Mouse (Mus musculus) liver, postnatal 0 days (tissue): ENCODE data around the gene AW146154. TPM values are rescaled to one million over a fixed set of nuclear protein-coding genes. Genes with fewer than 3 reads are reported as not detected.
"Not testable (repeated sequence)": the region's sequence is repeated elsewhere in the genome, so short reads cannot be mapped to it uniquely, and the experiment has no call there.

Experiments
- ATAC-seq: fragments of 200-750 bp; cut with Nextera tagmentation; 2 replicates; pipeline ENCODE4 v1.8.0; 2017; ENCODE audit warnings: mild to moderate bottlenecking, moderate library complexity
- DNase-seq: peaks from one replicate; pipeline ENCODE4 v3.0.0-alpha.2; 2016
- H3K27ac ChIP-seq: fragments of 300-500 bp; sonication (generic); 2 replicates; pipeline ENCODE4 v1.5.1; 2014; ENCODE audit warnings: antibody characterized with exemption, moderate library complexity, mild to moderate bottlenecking, low read depth
- H3K27me3 ChIP-seq: fragments of 300-500 bp; sonication (generic); 2 replicates; pipeline ENCODE4 v1.6.1; 2014; ENCODE audit warnings: low read length, control low read depth, mixed read lengths; ENCODE audit not compliant: insufficient read depth
- H3K36me3 ChIP-seq: fragments of 300-500 bp; sonication (generic); replicated peaks from 2 replicates; pipeline ENCODE4 v1.6.1; 2014; ENCODE audit warnings: mild to moderate bottlenecking, control low read depth, low read length, moderate library complexity, mixed read lengths; ENCODE audit not compliant: insufficient read depth
- H3K4me1 ChIP-seq: fragments of 300-500 bp; sonication (generic); 2 replicates; pipeline ENCODE4 v1.6.1; 2014; ENCODE audit warnings: antibody characterized with exemption, mild to moderate bottlenecking, control low read depth; ENCODE audit not compliant: insufficient read depth
- H3K4me2 ChIP-seq: fragments of 300-500 bp; sonication (generic); 2 replicates; pipeline ENCODE4 v1.6.1; 2014; ENCODE audit warnings: low read depth, mild to moderate bottlenecking, low read length, moderate library complexity, mixed read lengths
- H3K4me3 ChIP-seq: fragments of 300-500 bp; sonication (generic); 2 replicates; pipeline ENCODE4 v1.5.1; 2014; ENCODE audit warnings: low read depth, low read length
- H3K9ac ChIP-seq: fragments of 300-500 bp; sonication (generic); replicated peaks from 2 replicates; pipeline ENCODE4 v1.6.1; 2014; ENCODE audit warnings: mild to moderate bottlenecking, moderate library complexity
- H3K9me3 ChIP-seq: fragments of 300-500 bp; sonication (generic); 2 replicates; pipeline ENCODE4 v1.6.1; 2016; ENCODE audit warnings: mild to moderate bottlenecking, control low read depth, low read length, mixed read lengths
- CTCF ChIP-seq: sonication (generic); IDR thresholded peaks from 2 replicates; pipeline ENCODE4 v1.5.1; 2016; ENCODE audit warnings: antibody characterized with exemption, low read depth
- EP300 ChIP-seq: IDR thresholded peaks from 2 replicates; pipeline ENCODE4 v1.6.1; 2016; ENCODE audit warnings: antibody characterized with exemption, low read depth, mild to moderate bottlenecking
- WGBS: fragments of 180-500 bp; shearing (Covaris S2); extraction: QIAGEN DNeasy Blood & Tissue Kit; methylation state at CpG from one replicate; pipeline ENCODE4 v1.1.7; 2014; ENCODE audit not compliant: insufficient replicate concordance; 5-methylcytosine and 5-hydroxymethylcytosine counted together
- polyA plus RNA-seq: library from polyadenylated mRNA; unstranded; fragments of >200 nt; fragmentation: Nextera tagmentation; extraction: Ambion mirVana; gene quantifications from 2 replicates; pipeline ENCODE4 v1.2.1, GENCODE M21; 2015

AW146154 gene
- polyA plus RNA-seq: 2.3 and 2.8 TPM in 2 replicates

GRCm38 (mm10) chr7:41499389-41500049 is at the start of gene AW146154, which contains the start of gene Gm20449:
TSS of gene AW146154 (minus strand) at chr7:41499890.
TSS of gene Gm20449 (minus strand) at chr7:41499417.
- Histone ChIP-seq H3K4me3 (peak within 1 kb of the TSS; percentile 67), H3K36me3 (no peaks in the 10 kb centered on the region), H3K9ac (peak within 1 kb of the TSS; percentile 58), H3K4me2 (peak within 1 kb of the TSS; percentile 96), H3K27ac (peak within 1 kb of the TSS; percentile 81), H3K27me3 (no peaks in the 10 kb centered on the region), H3K9me3 (no peaks in the 10 kb centered on the region), H3K4me1 (0 out of 2 replicates have a peak, but pooled peaks cover 3% of the 10 kb centered on the region)
- ATAC-seq (peak; percentile 99), DNase-seq (peak; percentile 87)
- 0% methylated on average over 18 of the region's 18 CpGs for WGBS
- TF ChIP-seq EP300: no peak
- TF ChIP-seq CTCF: no peak

- no peak overlapping the region for H3K4me2 ChIP-seq
- TF ChIP-seq EP300 (no peak), CTCF (no peak)
- H3K4me1 ChIP-seq: no peaks in the 10 kb centered on the region
- no peak overlapping the region for H3K27ac ChIP-seq
- 82% methylated on average over 3 of the region's 3 CpGs for WGBS
- H3K9me3 ChIP-seq: no peaks in the 10 kb centered on the region
- H3K36me3 ChIP-seq: no peaks in the 10 kb centered on the region
- H3K9ac ChIP-seq: no peak overlapping the region
- ATAC-seq (no peak), DNase-seq (no peak)
- H3K27me3 ChIP-seq: no peaks in the 10 kb centered on the region
- no peak overlapping the region for H3K4me3 ChIP-seq
Observed at GRCm38 (mm10) chr7:41512672-41513071, 13.0 kb upstream of the AW146154 start.

GRCm38 (mm10) chr7:41512207-41512606 is 12.5 kb upstream of the AW146154 start:
- ATAC-seq (no peak), DNase-seq (no peak)
- Histone ChIP-seq H3K4me2 (no peak overlapping the region), H3K4me3 (no peak overlapping the region), H3K27ac (no peak overlapping the region), H3K36me3 (no peaks in the 10 kb centered on the region), H3K27me3 (no peaks in the 10 kb centered on the region), H3K4me1 (no peaks in the 10 kb centered on the region), H3K9me3 (no peaks in the 10 kb centered on the region), H3K9ac (no peak overlapping the region)
- TF ChIP-seq CTCF: no peak
- WGBS: 24% methylated on average over 1 of the region's 1 CpGs

GRCm38 (mm10) chr7:41502402-41502801 is 2.7 kb upstream of the AW146154 start:
- DNase-seq: no peak
- Histone ChIP-seq H3K4me3 (no peak overlapping the region), H3K4me2 (no peak overlapping the region), H3K9me3 (no peaks in the 10 kb centered on the region), H3K36me3 (no peaks in the 10 kb centered on the region), H3K9ac (no peak overlapping the region), H3K27ac (no peak overlapping the region), H3K27me3 (no peaks in the 10 kb centered on the region), H3K4me1 (0 out of 2 replicates have a peak, but pooled peaks cover 3% of the 10 kb centered on the region)
- peak; percentile 32 for TF ChIP-seq CTCF
- TF ChIP-seq EP300: no peak
- WGBS: 38% methylated on average over 1 of the region's 1 CpGs
- no peak for ATAC-seq

- peak overlapping the region; percentile 96 for H3K4me2 ChIP-seq
- 0 out of 2 replicates have a peak overlapping the region, but pooled peaks have one; percentile 81 for H3K27ac ChIP-seq
- TF ChIP-seq EP300 (no peak), CTCF (peak; percentile 56)
- ATAC-seq: peak; percentile 16; the same call in 1 of the 2 replicates
- no peaks in the 10 kb centered on the region for H3K27me3 ChIP-seq
- DNase-seq: peak; percentile 32
- H3K4me1 ChIP-seq: 0 out of 2 replicates have a peak, but pooled peaks cover 3% of the 10 kb centered on the region
- no peaks in the 10 kb centered on the region for H3K9me3 ChIP-seq
- H3K36me3 ChIP-seq: no peaks in the 10 kb centered on the region
- WGBS: 13% methylated on average over 22 of the region's 22 CpGs
- peak overlapping the region; percentile 58 for H3K9ac ChIP-seq
- peak overlapping the region; percentile 67 for H3K4me3 ChIP-seq
Observed at GRCm38 (mm10) chr7:41500151-41500934, 653 bp upstream of the AW146154 start.

- H3K4me1 ChIP-seq, ATAC-seq, H3K27me3 ChIP-seq, H3K9me3 ChIP-seq, DNase-seq, H3K36me3 ChIP-seq: not testable (repeated sequence)
- under 1% methylated on average over 6 of the region's 6 CpGs for WGBS
- Histone ChIP-seq H3K9ac (peak overlapping the region; percentile 58), H3K4me2 (peak overlapping the region; percentile 96), H3K27ac (peak overlapping the region; percentile 81), H3K4me3 (peak overlapping the region; percentile 67)
Observed at GRCm38 (mm10) chr7:41499018-41499388, 687 bp downstream of the AW146154 start.

- H3K4me1 ChIP-seq, H3K9me3 ChIP-seq, DNase-seq, H3K36me3 ChIP-seq, ATAC-seq, H3K27me3 ChIP-seq: not testable (repeated sequence)
- 51% methylated on average over 2 of the region's 4 CpGs for WGBS
- peak overlapping the region; percentile 96 for H3K4me2 ChIP-seq
- peak overlapping the region; percentile 58 for H3K9ac ChIP-seq
- H3K4me3 ChIP-seq: peak overlapping the region; percentile 67
- peak overlapping the region; percentile 81; the same call in 1 of the 2 replicates for H3K27ac ChIP-seq
Observed at GRCm38 (mm10) chr7:41498464-41498863, 1.2 kb downstream of the AW146154 start.
